Mouse (Mus musculus) lung, postnatal 0 days (tissue): ENCODE measurements at regions not wholly inside any gene's neighbourhood (a gene's known extent, or its start where the extent isn't known, plus 50 kb on each side); places are given as distances from the start of the nearest gene placed in this dataset.

Experiments used
- ATAC-seq: fragments of 200-750 bp; cut with Nextera tagmentation; 2 replicates; pipeline ENCODE4 v1.8.0; 2017; ENCODE audit warnings: moderate library complexity
- DNase-seq: peaks from one replicate; pipeline ENCODE4 v3.0.0-alpha.2; 2016; ENCODE audit warnings: low spot score
- H3K27ac ChIP-seq: fragments of 300-500 bp; sonication (generic); 2 replicates; pipeline ENCODE4 v1.5.1; 2014; ENCODE audit warnings: antibody characterized with exemption, mild to moderate bottlenecking, low read length, mixed read lengths
- H3K27me3 ChIP-seq: fragments of 300-500 bp; sonication (generic); replicated peaks from 2 replicates; pipeline ENCODE4 v1.6.1; 2014; ENCODE audit warnings: low read length, mixed read lengths; ENCODE audit not compliant: insufficient read depth
- H3K36me3 ChIP-seq: fragments of 300-500 bp; sonication (generic); 2 replicates; pipeline ENCODE4 v1.6.1; 2014; ENCODE audit warnings: low read length, mixed read lengths; ENCODE audit not compliant: insufficient read depth
- H3K4me1 ChIP-seq: fragments of 300-500 bp; sonication (generic); 2 replicates; pipeline ENCODE4 v1.6.1; 2014; ENCODE audit warnings: antibody characterized with exemption, low read depth, low read length, mixed read lengths; ENCODE audit not compliant: insufficient read depth
- H3K4me2 ChIP-seq: fragments of 300-500 bp; sonication (generic); replicated peaks from 2 replicates; pipeline ENCODE4 v1.6.1; 2014; ENCODE audit warnings: low read depth, mild to moderate bottlenecking, low read length, moderate library complexity, mixed read lengths
- H3K4me3 ChIP-seq: fragments of 300-500 bp; sonication (generic); 2 replicates; pipeline ENCODE4 v1.5.1; 2014; ENCODE audit warnings: low read depth, low read length
- H3K9ac ChIP-seq: fragments of 300-500 bp; sonication (generic); replicated peaks from 2 replicates; pipeline ENCODE4 v1.6.1; 2014; ENCODE audit warnings: low read depth, mild to moderate bottlenecking
- H3K9me3 ChIP-seq: fragments of 300-500 bp; sonication (generic); 2 replicates; pipeline ENCODE4 v1.6.1; 2016; ENCODE audit warnings: low read length, mixed read lengths
- CTCF ChIP-seq: IDR thresholded peaks from 2 replicates; pipeline ENCODE4 v1.5.1; 2016; ENCODE audit warnings: antibody characterized with exemption, mild to moderate bottlenecking
- EP300 ChIP-seq: IDR thresholded peaks from 2 replicates; pipeline ENCODE4 v1.6.1; 2016; ENCODE audit warnings: antibody characterized with exemption, mild to moderate bottlenecking, control low read depth
- WGBS: fragments of 180-500 bp; shearing (Covaris S2); extraction: QIAGEN DNeasy Blood & Tissue Kit; methylation state at CpG from one replicate; pipeline ENCODE4 v1.1.7; 2014; 5-methylcytosine and 5-hydroxymethylcytosine counted together

DNA sequence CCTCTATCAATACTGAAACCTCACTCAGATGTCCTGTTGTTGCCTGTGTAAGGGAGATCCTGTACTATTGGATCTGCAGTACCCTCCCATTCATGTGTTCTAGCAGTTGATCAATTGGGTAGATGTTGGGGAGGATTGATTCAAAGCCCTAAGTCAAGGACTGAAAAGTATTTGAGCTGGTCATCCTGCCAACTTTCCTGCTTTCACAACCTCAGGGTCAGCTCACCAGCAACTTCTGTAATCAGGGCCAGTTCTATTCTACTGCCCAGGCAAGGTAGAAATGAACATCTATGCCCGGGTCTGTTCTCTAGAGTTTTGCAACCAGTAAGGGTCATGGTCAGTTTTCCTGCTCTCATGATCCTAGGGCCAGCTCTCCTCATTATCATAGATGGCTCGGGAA lies 275.0 kb upstream of the Fam174a start:
- no peak overlapping the region for H3K27ac ChIP-seq
- no peak overlapping the region for H3K4me2 ChIP-seq
- no peaks in the 10 kb centered on the region for H3K9me3 ChIP-seq
- no peaks in the 10 kb centered on the region for H3K36me3 ChIP-seq
- 84% methylated on average over 2 of the region's 2 CpGs for WGBS
- no peak for TF ChIP-seq CTCF
- no peak for TF ChIP-seq EP300
- no peak overlapping the region for H3K9ac ChIP-seq
- ATAC-seq: no peak
- DNase-seq: no peak
- no peaks in the 10 kb centered on the region for H3K27me3 ChIP-seq
- no peaks in the 10 kb centered on the region for H3K4me1 ChIP-seq
- no peak overlapping the region for H3K4me3 ChIP-seq

DNA sequence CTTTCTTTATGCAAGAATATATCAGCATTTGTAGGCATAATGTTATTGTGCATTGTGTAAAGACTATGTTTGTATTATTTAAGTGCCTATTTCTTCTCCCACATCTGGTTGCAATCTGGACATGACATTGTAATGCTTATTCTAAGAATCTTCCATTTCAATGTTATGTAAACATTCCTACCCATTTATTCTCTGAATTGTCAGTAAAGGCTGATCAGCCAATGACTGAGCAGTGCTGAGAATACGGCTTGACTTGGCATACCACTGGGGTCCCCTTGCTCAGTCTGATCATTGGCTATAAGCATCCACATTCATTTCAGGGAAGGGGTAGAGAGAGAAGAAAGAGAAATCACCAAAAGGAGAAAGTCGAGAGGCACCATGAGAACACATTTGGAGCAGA lies 273.1 kb upstream of the Fam174a start:
- no peak overlapping the region for H3K4me3 ChIP-seq
- no peaks in the 10 kb centered on the region for H3K27me3 ChIP-seq
- H3K4me2 ChIP-seq: no peak overlapping the region
- H3K36me3 ChIP-seq: no peaks in the 10 kb centered on the region
- TF ChIP-seq EP300 (no peak), CTCF (no peak)
- ATAC-seq: no peak
- WGBS: 61% methylated on average over 2 of the region's 2 CpGs
- H3K27ac ChIP-seq: no peak overlapping the region
- DNase-seq: no peak
- no peaks in the 10 kb centered on the region for H3K4me1 ChIP-seq
- H3K9me3 ChIP-seq: no peaks in the 10 kb centered on the region
- H3K9ac ChIP-seq: no peak overlapping the region

DNA sequence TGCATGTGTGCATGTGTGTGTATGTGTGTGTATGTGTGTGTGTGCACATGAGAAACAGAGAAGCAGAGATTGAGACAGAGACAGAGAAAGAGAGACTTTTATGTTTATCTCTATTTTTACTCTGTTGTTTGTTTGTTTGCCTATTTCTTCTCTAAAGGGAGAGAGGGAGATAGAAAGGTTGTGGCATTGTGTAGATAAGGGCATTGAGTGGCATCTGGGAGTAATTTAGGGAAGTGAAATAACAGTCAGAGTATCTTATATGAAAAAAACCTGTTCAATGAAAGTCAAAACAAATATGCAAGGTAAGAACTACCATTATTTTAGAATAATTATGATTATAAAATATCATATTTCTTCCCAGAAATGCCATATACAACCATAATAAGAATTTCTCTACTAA lies 270.1 kb upstream of the Fam174a start:
- TF ChIP-seq CTCF (no peak), EP300 (no peak)
- Histone ChIP-seq H3K4me1 (no peaks in the 10 kb centered on the region), H3K27me3 (no peaks in the 10 kb centered on the region), H3K4me2 (no peak overlapping the region), H3K9me3 (no peaks in the 10 kb centered on the region), H3K36me3 (no peaks in the 10 kb centered on the region), H3K4me3 (no peak overlapping the region), H3K9ac (no peak overlapping the region), H3K27ac (no peak overlapping the region)
- DNase-seq: no peak
- ATAC-seq: no peak

DNA sequence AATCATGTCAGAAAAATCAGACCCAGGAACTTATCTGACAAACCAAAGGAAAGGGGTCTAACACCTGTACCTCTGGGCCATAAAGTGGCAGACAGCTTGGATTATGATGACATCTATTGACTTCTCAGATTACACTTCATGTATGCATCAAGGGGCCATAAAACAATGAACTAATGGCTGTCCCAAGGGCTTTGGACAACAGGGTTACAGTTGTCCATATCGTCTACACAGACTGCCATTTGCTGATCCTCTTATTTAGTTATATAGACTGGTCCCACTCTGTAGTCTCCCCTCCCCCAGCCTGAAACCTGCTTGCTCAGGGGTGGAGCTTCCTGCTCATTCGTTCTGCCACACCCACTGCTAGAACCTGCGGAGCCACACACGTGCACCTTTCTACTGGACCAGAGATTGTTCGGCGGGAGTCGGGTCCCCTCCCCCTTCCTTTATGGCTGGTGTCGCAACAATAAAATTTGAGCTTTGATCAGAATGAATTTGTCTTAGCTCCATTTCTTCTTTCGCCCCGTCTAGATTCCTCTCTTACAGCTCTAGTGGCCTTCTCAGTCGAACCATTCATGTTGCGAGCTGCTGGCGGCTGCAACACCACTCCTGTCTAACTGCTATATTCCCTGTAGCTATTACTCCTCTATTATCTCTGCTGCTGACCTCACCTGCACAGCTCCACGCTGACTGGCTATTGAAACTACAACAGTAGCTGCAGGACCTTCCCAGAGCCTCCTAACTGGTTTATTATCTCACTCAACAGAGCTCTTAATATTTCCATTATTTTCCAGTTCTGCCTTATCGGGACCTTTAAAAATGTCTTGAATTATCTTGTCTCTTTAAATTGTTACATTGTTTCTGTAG lies 248.9 kb upstream of the Fam174a start:
- TF ChIP-seq EP300 (no peak), CTCF (no peak)
- Histone ChIP-seq H3K4me1 (no peaks in the 10 kb centered on the region), H3K36me3 (no peaks in the 10 kb centered on the region), H3K4me2 (no peak overlapping the region), H3K27me3 (no peaks in the 10 kb centered on the region), H3K9ac (no peak overlapping the region), H3K4me3 (no peak overlapping the region), H3K9me3 (no peaks in the 10 kb centered on the region), H3K27ac (no peak overlapping the region)
- DNase-seq: no peak
- ATAC-seq: no peak
- 81% methylated on average over 9 of the region's 15 CpGs for WGBS

DNA sequence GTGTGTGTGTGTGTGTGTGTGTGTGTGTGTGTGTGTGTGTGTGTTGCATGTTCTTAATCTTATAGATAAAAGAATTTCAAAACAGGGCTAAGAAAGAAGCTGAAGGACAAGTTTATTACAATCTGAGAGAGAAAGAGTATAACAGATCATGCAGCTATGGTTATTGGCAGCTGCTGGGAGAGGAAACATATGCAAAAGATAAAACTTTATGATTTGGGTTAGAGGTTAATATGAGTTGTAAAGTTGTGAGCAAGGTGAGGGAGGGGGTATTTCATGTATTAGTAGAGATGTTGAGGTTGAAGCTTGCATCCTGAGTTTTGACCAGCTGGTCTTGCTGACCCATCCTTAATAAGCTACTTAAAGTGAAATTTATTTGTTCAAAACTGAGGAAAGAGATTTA lies 247.8 kb upstream of the Fam174a start:
- DNase-seq (no peak), ATAC-seq (no peak)
- H3K4me3 ChIP-seq: no peak overlapping the region
- H3K36me3 ChIP-seq: no peaks in the 10 kb centered on the region
- no peak overlapping the region for H3K4me2 ChIP-seq
- no peak overlapping the region for H3K27ac ChIP-seq
- TF ChIP-seq EP300 (no peak), CTCF (no peak)
- no peak overlapping the region for H3K9ac ChIP-seq
- no peaks in the 10 kb centered on the region for H3K4me1 ChIP-seq
- H3K27me3 ChIP-seq: no peaks in the 10 kb centered on the region
- H3K9me3 ChIP-seq: no peaks in the 10 kb centered on the region

DNA sequence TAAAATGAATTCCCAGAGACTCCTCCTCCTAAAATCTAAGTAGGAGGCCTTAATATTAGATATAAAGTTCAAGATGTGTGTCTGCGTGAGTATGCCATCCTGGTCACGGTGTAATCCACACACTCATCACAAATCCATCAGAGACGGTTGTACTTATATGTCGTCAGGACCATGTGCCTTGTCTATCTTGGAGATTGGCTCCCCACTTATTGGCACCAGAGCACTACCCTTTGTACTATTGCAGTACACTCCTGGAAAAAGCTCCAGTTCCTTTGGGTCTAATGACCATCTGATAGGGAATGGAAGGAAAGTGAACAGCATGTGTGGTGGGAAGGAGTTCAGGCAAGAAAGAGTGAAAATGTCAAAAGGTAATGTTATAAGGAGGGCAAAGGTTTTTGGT lies 247.4 kb upstream of the Fam174a start:
- DNase-seq (no peak), ATAC-seq (no peak)
- Histone ChIP-seq H3K4me3 (no peak overlapping the region), H3K27ac (no peak overlapping the region), H3K36me3 (no peaks in the 10 kb centered on the region), H3K4me1 (no peaks in the 10 kb centered on the region), H3K4me2 (no peak overlapping the region), H3K9ac (no peak overlapping the region), H3K9me3 (no peaks in the 10 kb centered on the region), H3K27me3 (no peaks in the 10 kb centered on the region)
- TF ChIP-seq CTCF: no peak
- WGBS: 87% methylated on average over 4 of the region's 4 CpGs

DNA sequence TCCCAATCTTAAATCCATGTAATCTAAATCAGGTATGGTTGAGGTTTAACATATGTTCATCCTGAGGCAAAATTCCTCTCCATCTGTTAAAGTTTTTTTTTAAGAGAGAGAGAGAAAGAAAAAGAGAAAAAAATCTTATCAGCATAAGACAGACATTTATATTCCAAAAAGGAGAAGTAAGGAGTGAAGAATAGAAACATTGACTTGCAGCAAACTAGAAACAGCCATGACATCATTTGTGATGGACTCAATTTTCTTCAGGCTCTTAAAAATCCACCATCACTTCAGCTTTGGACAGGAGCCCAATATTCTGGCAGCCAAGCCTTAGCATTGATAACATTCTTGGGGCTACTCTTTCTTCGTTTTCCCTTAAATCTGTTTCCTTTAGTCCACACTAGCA lies 238.3 kb upstream of the Fam174a start:
- WGBS: 44% methylated on average over 1 of the region's 1 CpGs
- no peak for ATAC-seq
- DNase-seq: no peak

More for the DNA sequence above, 238.3 kb upstream of the Fam174a start:
- TF ChIP-seq EP300: no peak
- no peak for TF ChIP-seq CTCF
- H3K36me3 ChIP-seq: no peaks in the 10 kb centered on the region
- no peak overlapping the region for H3K4me3 ChIP-seq
- no peaks in the 10 kb centered on the region for H3K27me3 ChIP-seq
- no peak overlapping the region for H3K4me2 ChIP-seq
- no peak overlapping the region for H3K27ac ChIP-seq
- no peaks in the 10 kb centered on the region for H3K9me3 ChIP-seq
- H3K4me1 ChIP-seq: no peaks in the 10 kb centered on the region
- H3K9ac ChIP-seq: no peak overlapping the region
